Mouse (Mus musculus) ES-Bruce4 (cell line): ENCODE measurements around the gene Rtf2. TPM values are rescaled to one million over a fixed set of nuclear protein-coding genes. Genes with fewer than 3 reads are reported as not detected.

Experiments
- H3K27ac ChIP-seq: 2 replicates; pipeline ENCODE4 v1.5.1; 2012; ENCODE audit warnings: low read length, inconsistent platforms; ENCODE audit not compliant: insufficient read depth
- H3K27me3 ChIP-seq: 2 replicates; pipeline ENCODE4 v1.6.1; 2012; ENCODE audit warnings: mild to moderate bottlenecking, low read length, inconsistent platforms; ENCODE audit not compliant: control insufficient read depth, poor library complexity, insufficient read depth, severe bottlenecking
- H3K36me3 ChIP-seq: 2 replicates; pipeline ENCODE4 v1.6.1; 2012; ENCODE audit warnings: inconsistent platforms, mild to moderate bottlenecking, low read length, moderate library complexity; ENCODE audit not compliant: control insufficient read depth, poor library complexity, insufficient read depth, severe bottlenecking
- H3K4me1 ChIP-seq: one replicate; pipeline ENCODE4 v1.8.1; 2011; ENCODE audit warnings: low read length; ENCODE audit not compliant: control insufficient read depth, insufficient read depth
- H3K4me3 ChIP-seq: 2 replicates; pipeline ENCODE4 v1.5.1; 2011; ENCODE audit warnings: low read depth, mild to moderate bottlenecking, low read length
- H3K9ac ChIP-seq: 2 replicates; pipeline ENCODE4 v1.6.1; 2012; ENCODE audit warnings: low read depth, mild to moderate bottlenecking, inconsistent platforms; ENCODE audit not compliant: poor library complexity, severe bottlenecking
- H3K9me3 ChIP-seq: replicated peaks from 2 replicates; pipeline ENCODE4 v1.6.1; 2012; ENCODE audit warnings: mild to moderate bottlenecking, low read length, inconsistent platforms; ENCODE audit not compliant: control insufficient read depth, poor library complexity, insufficient read depth, severe bottlenecking
- CTCF ChIP-seq: IDR thresholded peaks from one replicate; pipeline ENCODE4 v1.8.1; 2011; ENCODE audit warnings: low read depth, low read length
- EP300 ChIP-seq: IDR thresholded peaks from 2 replicates; pipeline ENCODE4 v1.6.1; 2011; ENCODE audit warnings: low read depth, low read length; ENCODE audit not compliant: insufficient read depth
- POLR2A ChIP-seq: IDR thresholded peaks from one replicate; pipeline ENCODE4 v1.8.1; 2011; ENCODE audit warnings: low read length; ENCODE audit not compliant: insufficient read depth
- polyA plus RNA-seq: library from polyadenylated mRNA; stranded (reverse); fragments of >200 nt; gene quantifications from 2 replicates; pipeline ENCODE4 v1.2.4, GENCODE M21; 2011; ENCODE audit warnings: low read depth; ENCODE audit not compliant: missing spikeins, insufficient read depth, insufficient read length

The Rtf2 gene
- polyA plus RNA-seq, 1 experiment, result 52.6 TPM

DNA sequence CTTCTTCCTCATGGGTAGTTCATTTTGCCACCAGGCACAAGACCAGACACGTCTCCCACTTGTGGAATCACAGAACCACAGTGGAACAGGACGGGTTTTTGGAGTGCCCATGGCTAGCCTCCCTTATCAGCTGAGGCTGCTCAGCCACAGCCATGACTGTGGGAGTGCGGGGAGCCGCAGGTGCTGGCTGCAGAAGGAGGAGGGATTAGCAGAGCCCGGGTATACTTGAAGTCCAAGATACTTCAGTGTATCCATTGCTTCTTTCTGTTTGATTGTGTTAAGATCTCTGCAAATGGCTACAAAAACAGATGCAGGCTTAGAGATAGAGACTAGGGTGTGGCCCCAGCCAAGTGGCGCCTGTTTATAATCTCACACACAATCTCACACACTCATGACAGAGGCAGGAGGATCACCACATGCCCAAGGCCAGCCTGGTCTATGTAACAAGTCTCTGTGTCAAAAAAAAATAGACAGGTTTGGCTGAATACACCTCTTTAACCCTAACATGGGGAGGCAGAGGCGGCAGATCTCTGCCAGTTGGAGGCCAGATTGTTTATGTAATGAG, 60.5 kb downstream of the Rtf2 start:
- peak overlapping the region; percentile 42; the same call in 1 of the 2 replicates for H3K27ac ChIP-seq
- H3K9me3 ChIP-seq, result no peaks in the 10 kb centered on the region
- TF ChIP-seq EP300, result no peak
- TF ChIP-seq POLR2A, result no peak
- TF ChIP-seq CTCF, result no peak
- 0 out of 2 replicates have a peak overlapping the region, but pooled peaks have one; percentile 26 for H3K9ac ChIP-seq
- peaks cover 15% of the 10 kb centered on the region for H3K4me1 ChIP-seq
- H3K36me3 ChIP-seq, result no peaks in the 10 kb centered on the region
- H3K27me3 ChIP-seq, result no peaks in the 10 kb centered on the region
- H3K4me3 ChIP-seq, result no peak overlapping the region

DNA sequence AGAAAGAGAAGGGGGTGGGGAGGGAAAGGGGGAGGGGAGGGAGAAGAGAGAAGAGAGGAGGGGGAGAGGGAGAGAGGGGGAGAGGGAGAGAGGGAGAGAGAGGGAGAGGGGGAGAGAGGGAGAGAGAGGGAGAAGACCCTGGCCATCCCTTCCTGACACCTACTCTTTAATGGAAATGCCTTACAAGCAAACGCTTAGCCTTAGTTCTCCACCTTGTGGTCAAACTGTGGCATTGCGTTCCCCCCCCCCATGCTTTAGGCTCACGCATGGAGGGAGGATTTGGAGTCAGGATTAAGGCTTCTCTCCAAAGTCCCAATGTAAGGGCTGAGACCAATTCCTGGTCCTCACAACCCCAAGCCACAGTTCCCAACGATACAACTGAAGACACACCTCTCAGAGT, 61.0 kb downstream of the Rtf2 start:
- Histone ChIP-seq H3K4me1 (peaks cover 13% of the 10 kb centered on the region), H3K4me3 (no peak overlapping the region), H3K27ac (no peak overlapping the region), H3K9ac (no peak overlapping the region), H3K27me3 (no peaks in the 10 kb centered on the region), H3K36me3 (no peaks in the 10 kb centered on the region), H3K9me3 (no peaks in the 10 kb centered on the region)
- 0 out of 2 replicates have a peak, but pooled peaks have one; percentile 40 for TF ChIP-seq EP300
- no peak for TF ChIP-seq POLR2A
- peak; percentile 78 for TF ChIP-seq CTCF

DNA sequence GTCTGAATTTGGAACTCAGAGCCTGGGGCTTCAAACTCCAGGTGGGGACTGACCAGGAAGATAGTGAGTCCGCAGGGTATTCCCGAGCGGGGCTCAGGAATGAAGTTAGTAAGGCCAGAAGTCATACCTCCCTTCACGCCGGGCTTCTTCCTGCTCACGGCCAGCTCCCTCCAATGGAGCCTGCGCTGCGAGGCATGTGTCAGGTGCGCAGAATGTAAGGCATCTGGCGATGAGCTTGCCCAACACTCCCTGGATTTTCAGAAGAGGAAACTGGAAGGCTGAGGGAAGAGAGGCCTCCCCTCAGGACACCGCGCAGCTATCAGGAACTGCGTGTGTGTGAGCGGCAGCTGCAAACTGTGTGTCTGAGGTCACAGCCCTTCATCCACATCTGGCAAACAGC, 61.8 kb downstream of the Rtf2 start:
- Histone ChIP-seq H3K27me3 (no peaks in the 10 kb centered on the region), H3K4me3 (peak overlapping the region; percentile 3; the same call in 1 of the 2 replicates), H3K9me3 (no peaks in the 10 kb centered on the region), H3K27ac (no peak overlapping the region), H3K36me3 (no peaks in the 10 kb centered on the region), H3K4me1 (peaks cover 7% of the 10 kb centered on the region), H3K9ac (peak overlapping the region; percentile 17; the same call in 1 of the 2 replicates)
- TF ChIP-seq EP300 (no peak), POLR2A (no peak), CTCF (no peak)

DNA sequence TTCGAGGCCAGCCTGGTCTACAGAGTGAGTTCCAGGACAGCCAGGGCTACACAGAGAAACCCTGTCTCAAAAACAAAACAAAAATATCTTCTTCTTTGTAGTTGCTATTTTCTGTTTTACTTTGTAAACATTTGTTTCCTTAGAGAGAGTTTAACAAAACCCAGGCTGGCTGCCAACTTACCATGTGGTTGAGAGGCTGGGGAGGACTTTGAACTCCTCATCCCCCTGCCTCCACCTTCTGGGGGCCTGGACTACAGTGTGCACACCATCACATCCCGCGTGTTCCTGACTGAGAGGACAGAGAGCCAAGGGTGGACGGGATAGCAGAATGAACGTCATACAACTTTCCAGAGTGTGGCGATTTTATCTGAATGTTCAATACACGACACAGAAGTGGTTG, 65.8 kb downstream of the Rtf2 start:
- TF ChIP-seq EP300, result no peak
- H3K9me3 ChIP-seq, result peaks cover 5% of the 10 kb centered on the region
- H3K27me3 ChIP-seq, result no peaks in the 10 kb centered on the region

DNA sequence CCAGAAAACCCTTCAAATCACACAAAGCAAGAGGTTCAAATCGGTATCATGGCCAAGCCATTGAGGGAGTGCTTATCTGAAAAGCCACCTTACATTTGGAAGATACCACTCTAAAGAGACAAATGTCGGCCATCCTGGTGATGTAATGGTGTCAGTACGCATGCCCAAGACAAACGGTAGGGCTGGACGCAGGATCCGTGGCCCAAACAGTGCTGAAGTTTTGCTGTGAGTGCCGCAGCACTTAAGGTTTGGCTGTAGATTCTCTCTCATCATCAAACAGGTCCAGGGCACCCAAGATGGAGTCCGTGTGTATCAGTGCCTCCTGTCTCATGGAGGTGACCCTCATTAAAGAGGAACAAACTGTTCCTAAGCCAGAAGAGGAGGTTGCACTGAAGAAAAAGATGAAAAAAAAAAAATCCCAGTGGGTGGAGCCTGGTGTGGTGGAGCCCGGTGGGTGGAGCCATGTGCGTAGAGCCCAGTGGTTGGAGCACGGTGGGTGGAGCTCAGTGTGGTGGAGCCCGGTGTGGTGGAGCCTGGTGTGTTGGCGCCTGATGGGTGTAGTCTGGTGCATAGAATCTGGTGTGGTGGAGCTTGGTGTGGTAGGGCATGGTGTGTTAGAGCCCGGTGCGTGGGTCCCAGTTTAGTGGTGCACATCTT, 69.8 kb downstream of the Rtf2 start:
- Histone ChIP-seq H3K9me3 (peaks cover 5% of the 10 kb centered on the region), H3K27ac (no peak overlapping the region), H3K4me1 (peaks cover 10% of the 10 kb centered on the region), H3K4me3 (peak overlapping the region; percentile 2; the same call in 1 of the 2 replicates), H3K36me3 (no peaks in the 10 kb centered on the region), H3K27me3 (no peaks in the 10 kb centered on the region), H3K9ac (no peak overlapping the region)
- TF ChIP-seq EP300, result no peak
- no peak for TF ChIP-seq CTCF

More for the DNA sequence above, 65.8 kb downstream of the Rtf2 start:
- Histone ChIP-seq H3K9ac (no peak overlapping the region), H3K27ac (no peak overlapping the region), H3K4me3 (no peak overlapping the region), H3K4me1 (peaks cover 4% of the 10 kb centered on the region), H3K36me3 (no peaks in the 10 kb centered on the region)

DNA sequence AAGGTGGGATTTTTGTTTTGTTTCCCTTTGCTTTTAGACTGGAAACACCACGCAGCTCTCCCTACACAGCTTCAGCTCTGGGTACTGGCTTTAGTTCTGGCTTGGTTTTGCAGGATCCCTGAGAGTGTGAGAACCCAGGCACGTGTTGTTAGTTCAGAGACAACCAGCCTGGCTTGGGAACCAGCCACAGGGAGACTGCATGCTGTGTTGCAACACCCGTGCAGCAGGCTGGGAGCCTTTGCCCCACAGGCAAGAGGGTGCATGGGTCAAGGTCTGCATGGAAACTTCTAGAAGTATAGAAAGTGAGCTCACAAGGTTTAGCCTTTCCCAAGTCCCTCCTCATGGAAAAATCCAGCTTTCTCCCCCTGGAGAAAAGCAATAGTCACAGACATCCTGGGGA, 70.5 kb downstream of the Rtf2 start:
- Histone ChIP-seq H3K27me3 (no peaks in the 10 kb centered on the region), H3K36me3 (no peaks in the 10 kb centered on the region), H3K27ac (no peak overlapping the region), H3K9ac (no peak overlapping the region), H3K4me1 (peaks cover 11% of the 10 kb centered on the region), H3K4me3 (no peak overlapping the region), H3K9me3 (peaks cover 5% of the 10 kb centered on the region)
- TF ChIP-seq POLR2A (no peak), EP300 (no peak), CTCF (no peak)
